In the genomic region with DNA sequence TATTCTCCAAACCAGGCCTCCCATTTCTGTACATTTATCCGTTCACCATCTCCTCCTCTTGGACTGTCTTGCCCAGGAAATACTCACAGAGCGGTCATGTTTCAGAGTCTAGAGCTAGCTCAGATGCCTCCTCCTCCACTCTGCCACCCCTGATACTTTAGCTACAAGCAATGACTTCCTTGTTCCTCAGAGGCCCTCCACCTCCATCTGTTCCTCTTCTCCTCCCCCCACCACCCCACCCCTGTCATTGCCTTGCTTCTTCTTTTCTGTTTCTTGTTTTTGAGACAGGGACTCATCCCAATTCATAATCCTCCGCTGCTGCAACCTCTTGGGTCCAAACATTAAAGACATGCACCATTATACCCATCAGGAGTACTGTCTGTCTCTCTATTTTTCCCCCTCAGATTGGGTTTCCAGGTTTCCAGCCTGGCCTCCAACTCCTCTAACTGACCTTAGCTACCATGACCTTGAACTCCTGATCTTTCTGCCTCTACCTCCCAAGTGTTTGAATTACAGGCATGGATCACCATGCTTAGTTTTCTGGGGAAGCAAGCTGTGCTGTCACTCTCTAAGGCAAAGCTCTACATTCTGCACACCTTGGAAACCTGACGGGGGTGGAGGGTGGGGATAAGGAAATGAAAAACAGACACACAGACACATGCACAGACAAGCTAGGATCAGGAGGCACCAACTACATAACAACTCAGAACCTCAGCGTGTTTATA, we compare ENCODE assay signal across 1 mouse cellular context.
TF ChIP-seq lines count a peak whose summit lies in the region.

No protein-coding gene starts in this region.

TF ChIP-seq in MEL, 35 proteins besides CTCF, POLR2A, EP300 and RAD21 (continued from another document):
- TF ChIP-seq MEF2A (IDR thresholded peaks at IDR 0.05; ENCODE audit: extremely low read depth, insufficient replicate concordance, low read depth, low read length, poor library complexity, severe bottlenecking) (no peak), ETS1 (IDR thresholded peaks at IDR 0.05; ENCODE audit: low read depth, low read length) (peak; percentile 52; the same call in 1 of the 2 replicates), MYB (IDR thresholded peaks at IDR 0.05; ENCODE audit: low read depth, low read length) (no peak), MAZ (IDR thresholded peaks at IDR 0.05; ENCODE audit: low read depth, low read length) (peak; percentile 89; the same call in 1 of the 2 replicates), ZMIZ1 (IDR thresholded peaks at IDR 0.05; ENCODE audit: low read depth, low read length) (no peak), E2F4 (IDR thresholded peaks at IDR 0.05; ENCODE audit: borderline replicate concordance, low read depth, low read length) (no peak), CHD1 (IDR thresholded peaks at IDR 0.05; ENCODE audit: low read depth, low read length) (no peak), SMC3 (IDR thresholded peaks at IDR 0.05; ENCODE audit: low read depth, low read length) (no peak), GATA1 (IDR thresholded peaks at IDR 0.05; ENCODE audit: low read depth, low read length) (no peak), POLR2AphosphoS5 (IDR thresholded peaks at IDR 0.05; ENCODE audit: borderline replicate concordance, low read depth, low read length) (no peak), TCF12 (IDR thresholded peaks at IDR 0.05; ENCODE audit: low read depth, low read length) (0 out of 2 replicates have a peak, but pooled peaks have one; percentile 20), NELFE (IDR thresholded peaks at IDR 0.05; ENCODE audit: low read depth, low read length) (no peak), KAT2A (conservative IDR thresholded peaks at IDR 0.05; ENCODE audit: low read depth, low read length) (no peak), USF2 (IDR thresholded peaks at IDR 0.05; ENCODE audit: borderline replicate concordance in 1 of 2, insufficient read depth in 1 of 2, low read depth in 1 of 2, low read length in 2 of 2) (no peak), MYC (IDR thresholded peaks at IDR 0.05; ENCODE audit: low read depth, low read length) (no peak), JUND (IDR thresholded peaks at IDR 0.05; ENCODE audit: low read depth, low read length) (no peak), MAX (IDR thresholded peaks at IDR 0.05; ENCODE audit: low read length) (no peak), POLR2AphosphoS2 (IDR thresholded peaks at IDR 0.05; ENCODE audit: low read length) (no peak), HCFC1 (IDR thresholded peaks at IDR 0.05; ENCODE audit: low read depth, low read length) (0 out of 2 replicates have a peak, but pooled peaks have one; percentile 22), GABPA (IDR thresholded peaks at IDR 0.05; ENCODE audit: low read depth, low read length) (no peak), TAL1 (IDR thresholded peaks at IDR 0.05; ENCODE audit: low read length) (no peak), NRF1 (IDR thresholded peaks at IDR 0.05; ENCODE audit: insufficient read depth, low read depth, low read length, poor library complexity, severe bottlenecking) (no peak), MXI1 (IDR thresholded peaks at IDR 0.05; ENCODE audit: low read depth, low read length) (peak; percentile 33; the same call in 1 of the 2 replicates)
